Mouse (Mus musculus) small intestine, adult 2 months (tissue): ENCODE data around the gene Ssr2.

ENCODE experiments used
- CTCF ChIP-seq: fragments of 200-500 bp; IDR thresholded peaks from 2 replicates; pipeline ENCODE4 v1.5.1; 2012; ENCODE audit warnings: low read depth, mild to moderate bottlenecking, control low read depth, inconsistent platforms, low read length, moderate library complexity, mixed read lengths; ENCODE audit not compliant: insufficient replicate concordance, insufficient read length; ENCODE audit errors: extremely low read depth
- POLR2A ChIP-seq: fragments of 200-500 bp; IDR thresholded peaks from 2 replicates; pipeline ENCODE4 v1.6.1; 2012; ENCODE audit warnings: low read depth, mild to moderate bottlenecking, control low read depth, inconsistent platforms, low read length, moderate library complexity

DNA sequence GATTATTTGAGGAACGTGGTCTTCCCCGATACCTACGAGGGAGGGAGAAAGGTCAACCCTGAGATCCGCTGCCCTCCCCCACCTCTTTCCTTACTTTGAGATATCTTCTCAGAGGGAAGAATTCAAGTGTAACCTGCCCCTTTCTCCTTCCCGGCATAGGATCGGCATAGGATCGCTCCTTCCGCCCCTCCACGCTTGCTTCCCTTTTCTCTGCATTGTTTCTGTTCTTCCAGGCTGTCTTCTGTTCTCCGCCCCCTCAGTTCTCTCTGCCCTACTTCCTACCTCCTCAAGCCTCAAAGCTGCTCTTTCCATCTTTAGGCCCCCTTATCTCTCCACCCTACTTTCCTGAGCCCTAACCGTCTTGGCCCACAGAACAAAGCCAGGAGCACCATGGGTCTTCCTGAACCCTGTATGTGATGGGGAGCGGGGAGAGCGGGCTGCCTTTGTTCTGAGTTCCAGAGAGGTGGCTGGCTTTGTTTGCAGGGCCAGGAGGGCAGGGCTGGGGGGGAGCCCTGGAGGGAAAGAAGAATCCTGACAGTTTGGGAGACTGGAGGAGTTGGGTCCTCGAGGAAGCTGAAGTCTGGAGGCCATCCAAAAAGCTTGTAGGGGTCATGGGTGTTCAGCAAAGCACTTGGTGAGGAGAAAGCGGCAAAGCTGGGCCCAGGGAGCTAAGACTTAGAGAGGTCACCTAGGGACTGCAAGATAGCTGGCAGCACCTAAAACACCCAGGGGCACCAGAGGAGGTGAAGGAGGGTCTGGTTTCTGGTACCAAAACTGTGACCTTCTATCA, 47.9 kb downstream of the Ssr2 start:
- TF ChIP-seq CTCF (no peak), POLR2A (no peak)
